Mouse (Mus musculus) myocyte (in vitro differentiated cells): ENCODE data around the gene Map3k12. TPM values are rescaled to one million over a fixed set of nuclear protein-coding genes. Genes with fewer than 3 reads are reported as not detected.
A peak's percentile ranks its signal among the peaks of the same experiment; 100 is the strongest.

ENCODE experiments used
- H3K27me3 ChIP-seq: one replicate; pipeline ENCODE4 v1.6.1; 2011; ENCODE audit not compliant: control insufficient read depth, insufficient read depth, insufficient read length
- H3K36me3 ChIP-seq: one replicate; pipeline ENCODE4 v1.6.1; 2011; ENCODE audit not compliant: control insufficient read depth, insufficient read depth
- H3K4me2 ChIP-seq: one replicate; pipeline ENCODE4 v1.6.1; 2011; ENCODE audit warnings: low read depth, control low read depth
- H3K4me3 ChIP-seq: one replicate; pipeline ENCODE4 v1.5.1; 2011; ENCODE audit warnings: mild to moderate bottlenecking, control low read depth, moderate library complexity
- H3K79me2 ChIP-seq: one replicate; pipeline ENCODE4 v1.6.1; 2011; ENCODE audit not compliant: control insufficient read depth, insufficient read depth
- H3ac ChIP-seq: one replicate; pipeline ENCODE4 v1.6.1; 2011; ENCODE audit not compliant: control insufficient read depth, insufficient read length
- CEBPB ChIP-seq: IDR thresholded peaks from 2 replicates; pipeline ENCODE4 v1.6.1; 2011; ENCODE audit warnings: mild to moderate bottlenecking, moderate library complexity; ENCODE audit not compliant: poor library complexity, insufficient read depth, severe bottlenecking
- E2F4 ChIP-seq: IDR thresholded peaks from one replicate; pipeline ENCODE4 v1.6.1; 2011; ENCODE audit warnings: mild to moderate bottlenecking, control low read depth, moderate library complexity; ENCODE audit not compliant: insufficient read depth
- MAX ChIP-seq: IDR thresholded peaks from one replicate; pipeline ENCODE4 v1.6.1; 2011; ENCODE audit warnings: low read depth, mild to moderate bottlenecking, control low read depth
- MYOD1 ChIP-seq, 3 experiments: IDR thresholded peaks; one replicate each; pipeline ENCODE4 v1.6.1; 2011; ENCODE audit warnings: control low read depth in 2 of 3, low read depth in 2 of 3, mild to moderate bottlenecking in 2 of 3, moderate library complexity in 1 of 3; ENCODE audit not compliant: insufficient read length in 2 of 3, control insufficient read depth in 1 of 3
- MYOG ChIP-seq, 3 experiments: IDR thresholded peaks; one replicate each; pipeline ENCODE4 v1.6.1; 2011; ENCODE audit warnings: control low read depth in 2 of 3, low read depth in 2 of 3, mild to moderate bottlenecking in 2 of 3; ENCODE audit not compliant: insufficient read length in 2 of 3, control insufficient read depth in 1 of 3, insufficient read depth in 1 of 3
- POLR2A ChIP-seq: IDR thresholded peaks from one replicate; pipeline ENCODE4 v1.6.1; 2011; ENCODE audit warnings: low read depth, mild to moderate bottlenecking, control low read depth, moderate library complexity; ENCODE audit not compliant: insufficient read length
- POLR2AphosphoS2 ChIP-seq: IDR thresholded peaks from one replicate; pipeline ENCODE4 v1.6.1; 2011; ENCODE audit warnings: low read depth, control low read depth; ENCODE audit not compliant: insufficient read length
- REST ChIP-seq: IDR thresholded peaks from one replicate; pipeline ENCODE4 v1.6.1; 2011; ENCODE audit warnings: mild to moderate bottlenecking, control low read depth, moderate library complexity; ENCODE audit not compliant: insufficient read depth, insufficient read length
- SRF ChIP-seq: IDR thresholded peaks from one replicate; pipeline ENCODE4 v1.6.1; 2011; ENCODE audit warnings: low read depth; ENCODE audit not compliant: control insufficient read depth, insufficient read length
- TCF12 ChIP-seq: IDR thresholded peaks from one replicate; pipeline ENCODE4 v1.6.1; 2011; ENCODE audit warnings: mild to moderate bottlenecking, control low read depth; ENCODE audit not compliant: poor library complexity, insufficient read depth, severe bottlenecking
- TCF3 ChIP-seq: IDR thresholded peaks from one replicate; pipeline ENCODE4 v1.6.1; 2011; ENCODE audit warnings: low read depth, control low read depth; ENCODE audit not compliant: insufficient read length
- USF1 ChIP-seq: IDR thresholded peaks from one replicate; pipeline ENCODE4 v1.6.1; 2011; ENCODE audit warnings: low read depth, mild to moderate bottlenecking, control low read depth, moderate library complexity
- polyA plus RNA-seq: library from polyadenylated mRNA; unstranded; fragments of >200 nt; fragmentation: generic; extraction: Trizol; gene quantifications from one replicate; pipeline ENCODE4 v1.2.1, GENCODE M21; 2012; ENCODE audit warnings: missing spikeins

Map3k12 gene
- polyA plus RNA-seq, 1 experiment, result 5.9 TPM

- Histone ChIP-seq H3K4me3 (no peak overlapping the region), H3ac (no peak overlapping the region)
- no peak for TF ChIP-seq CEBPB
- TF ChIP-seq USF1, result no peak
- TF ChIP-seq TCF3, result no peak
- TF ChIP-seq SRF, result no peak
- TF ChIP-seq MYOD1 (IDR thresholded peaks at IDR 0.05; ENCODE audit: control insufficient read depth in 1 of 3, insufficient read length in 2 of 3, low read depth in 2 of 3), result no peak
- TF ChIP-seq MYOG (IDR thresholded peaks at IDR 0.05; ENCODE audit: control insufficient read depth in 1 of 3, insufficient read depth in 1 of 3, insufficient read length in 2 of 3, low read depth in 2 of 3), result no peak
- TF ChIP-seq POLR2A, result no peak
- no peak for TF ChIP-seq REST
- no peak for TF ChIP-seq POLR2AphosphoS2
- no peak for TF ChIP-seq MAX
- no peak for TF ChIP-seq E2F4
- no peak for TF ChIP-seq TCF12
Observed at GRCm38 (mm10) chr15:102463666-102464065, 53.2 kb downstream of the Map3k12 start.

GRCm38 (mm10) chr15:102461430-102462075 is 55.3 kb downstream of the Map3k12 start:
- Histone ChIP-seq H3K4me2 (peak overlapping the region; percentile 93), H3K79me2 (peaks cover 14% of the 10 kb centered on the region), H3K27me3 (no peaks in the 10 kb centered on the region), H3K4me3 (peak overlapping the region; percentile 65), H3ac (no peak overlapping the region), H3K36me3 (peaks cover 13% of the 10 kb centered on the region)
- TF ChIP-seq USF1, result no peak
- no peak for TF ChIP-seq REST
- no peak for TF ChIP-seq TCF12
- TF ChIP-seq POLR2A, result no peak
- no peak for TF ChIP-seq MAX
- no peak for TF ChIP-seq CEBPB
- no peak for TF ChIP-seq MYOG (IDR thresholded peaks at IDR 0.05; ENCODE audit: control insufficient read depth in 1 of 3, insufficient read depth in 1 of 3, insufficient read length in 2 of 3, low read depth in 2 of 3)

More at GRCm38 (mm10) chr15:102463666-102464065, 53.2 kb downstream of the Map3k12 start:
- no peak overlapping the region for H3K4me2 ChIP-seq
- peaks cover 13% of the 10 kb centered on the region for H3K36me3 ChIP-seq
- H3K27me3 ChIP-seq, result no peaks in the 10 kb centered on the region
- peaks cover 14% of the 10 kb centered on the region for H3K79me2 ChIP-seq

- no peak for TF ChIP-seq TCF3
- no peak for TF ChIP-seq MYOD1 (IDR thresholded peaks at IDR 0.05; ENCODE audit: control insufficient read depth in 1 of 3, insufficient read length in 2 of 3, low read depth in 2 of 3)
- TF ChIP-seq REST, result no peak
- TF ChIP-seq USF1, result peak; percentile 52
- no peak for TF ChIP-seq MAX
- H3K79me2 ChIP-seq, result peaks cover 14% of the 10 kb centered on the region
- peak overlapping the region; percentile 65 for H3K4me3 ChIP-seq
- H3ac ChIP-seq, result no peak overlapping the region
- peak overlapping the region; percentile 93 for H3K4me2 ChIP-seq
- H3K27me3 ChIP-seq, result no peaks in the 10 kb centered on the region
- H3K36me3 ChIP-seq, result peaks cover 13% of the 10 kb centered on the region
Observed at GRCm38 (mm10) chr15:102460971-102461370, 55.9 kb downstream of the Map3k12 start.

GRCm38 (mm10) chr15:102460409-102460808 is 56.5 kb downstream of the Map3k12 start:
- Histone ChIP-seq H3ac (no peak overlapping the region), H3K79me2 (peaks cover 14% of the 10 kb centered on the region), H3K4me3 (peak overlapping the region; percentile 65), H3K36me3 (peaks cover 13% of the 10 kb centered on the region), H3K27me3 (no peaks in the 10 kb centered on the region), H3K4me2 (peak overlapping the region; percentile 93)
- TF ChIP-seq USF1 (no peak), MYOD1 (IDR thresholded peaks at IDR 0.05; ENCODE audit: control insufficient read depth in 1 of 3, insufficient read length in 2 of 3, low read depth in 2 of 3) (no peak), E2F4 (no peak), REST (no peak), TCF12 (no peak), POLR2A (no peak), MAX (no peak), SRF (no peak), POLR2AphosphoS2 (no peak), TCF3 (no peak), MYOG (IDR thresholded peaks at IDR 0.05; ENCODE audit: control insufficient read depth in 1 of 3, insufficient read depth in 1 of 3, insufficient read length in 2 of 3, low read depth in 2 of 3) (no peak), CEBPB (no peak)

- H3ac ChIP-seq, result no peak overlapping the region
- H3K36me3 ChIP-seq, result peaks cover 13% of the 10 kb centered on the region
- no peaks in the 10 kb centered on the region for H3K27me3 ChIP-seq
- peaks cover 14% of the 10 kb centered on the region for H3K79me2 ChIP-seq
- TF ChIP-seq MYOD1 (IDR thresholded peaks at IDR 0.05; ENCODE audit: control insufficient read depth in 1 of 3, insufficient read length in 2 of 3, low read depth in 2 of 3), result no peak
- TF ChIP-seq TCF3, result no peak
- TF ChIP-seq POLR2AphosphoS2, result no peak
- TF ChIP-seq CEBPB, result no peak
- no peak for TF ChIP-seq MYOG (IDR thresholded peaks at IDR 0.05; ENCODE audit: control insufficient read depth in 1 of 3, insufficient read depth in 1 of 3, insufficient read length in 2 of 3, low read depth in 2 of 3)
- no peak for TF ChIP-seq TCF12
- TF ChIP-seq USF1, result no peak
- TF ChIP-seq POLR2A, result no peak
- TF ChIP-seq E2F4, result no peak
- no peak for TF ChIP-seq MAX
- peak overlapping the region; percentile 93 for H3K4me2 ChIP-seq
- peak overlapping the region; percentile 65 for H3K4me3 ChIP-seq
Observed at GRCm38 (mm10) chr15:102459847-102460246, 57.0 kb downstream of the Map3k12 start.
